Mouse (Mus musculus): Measurements from ENCODE around the gene Ttyh1.
A peak's percentile ranks its signal among the peaks of the same experiment; 100 is the strongest.
"Not testable (repeated sequence)": the region's sequence is repeated elsewhere in the genome, so short reads cannot be mapped to it uniquely, and the experiment has no call there.

The Ttyh1 gene

GRCm38 (mm10) chr7:4143506-4143905 lies 24.3 kb downstream of the Ttyh1 start:
- DNase-seq (ENCODE audit: low read depth, low spot score): no peak

- DNase-seq (ENCODE audit: low read depth, low spot score): no peak
These were observed 24.8 kb downstream of the Ttyh1 start for GRCm38 (mm10) chr7:4144046-4144445.

- no peak for DNase-seq (ENCODE audit: low read depth, low spot score)
These were observed 25.8 kb downstream of the Ttyh1 start for GRCm38 (mm10) chr7:4144766-4145551.

- peak; percentile 29 for DNase-seq (ENCODE audit: low read depth, low spot score)
These were observed 26.5 kb downstream of the Ttyh1 start for GRCm38 (mm10) chr7:4145552-4146190.

GRCm38 (mm10) chr7:4146241-4147180 lies 27.3 kb downstream of the Ttyh1 start:
- DNase-seq (ENCODE audit: low read depth, low spot score): no peak

- no peak for DNase-seq (ENCODE audit: low read depth, low spot score)
These were observed 28.2 kb downstream of the Ttyh1 start for GRCm38 (mm10) chr7:4147371-4147770.

GRCm38 (mm10) chr7:4147836-4148235 lies 28.6 kb downstream of the Ttyh1 start:
- DNase-seq (ENCODE audit: low read depth, low spot score): no peak

- no peak for DNase-seq (ENCODE audit: low read depth, low spot score)
These were observed 29.4 kb downstream of the Ttyh1 start for GRCm38 (mm10) chr7:4148341-4149208.

- peak; percentile 57 for DNase-seq (ENCODE audit: low read depth, low spot score)
These were observed 30.2 kb downstream of the Ttyh1 start for GRCm38 (mm10) chr7:4149209-4150054.

GRCm38 (mm10) chr7:4150059-4150541 lies 30.9 kb downstream of the Ttyh1 start, which contains the start of gene Leng9:
TSS of gene Leng9 (minus strand) at chr7:4150374.
- DNase-seq (ENCODE audit: low read depth, low spot score): no peak

GRCm38 (mm10) chr7:4150811-4151221 lies 31.6 kb downstream of the Ttyh1 start:
- DNase-seq (ENCODE audit: low read depth, low spot score): no peak

GRCm38 (mm10) chr7:4151241-4151640 lies 32.0 kb downstream of the Ttyh1 start:
- no peak for DNase-seq (ENCODE audit: low read depth, low spot score)

- no peak for DNase-seq (ENCODE audit: low read depth, low spot score)
These were observed 35.1 kb downstream of the Ttyh1 start for GRCm38 (mm10) chr7:4154356-4154755.

GRCm38 (mm10) chr7:4154976-4155375 lies 35.8 kb downstream of the Ttyh1 start:
- no peak for DNase-seq (ENCODE audit: low read depth, low spot score)

- DNase-seq (ENCODE audit: low read depth, low spot score): not testable (repeated sequence)
These were observed 42.4 kb downstream of the Ttyh1 start for GRCm38 (mm10) chr7:4161596-4161995.

- DNase-seq (ENCODE audit: low read depth, low spot score): no peak
These were observed 44.4 kb downstream of the Ttyh1 start for GRCm38 (mm10) chr7:4163571-4164072.

- DNase-seq (ENCODE audit: low read depth, low spot score): no peak
These were observed 45.1 kb downstream of the Ttyh1 start, which contains the start of gene Cdc42ep5 for GRCm38 (mm10) chr7:4164090-4164910. TSS of gene Cdc42ep5 (minus strand) at chr7:4164860.

- no peak for DNase-seq (ENCODE audit: low read depth, low spot score)
These were observed 46.1 kb downstream of the Ttyh1 start for GRCm38 (mm10) chr7:4165286-4165685.

GRCm38 (mm10) chr7:4167098-4167497 lies 47.9 kb downstream of the Ttyh1 start:
- DNase-seq (ENCODE audit: low read depth, low spot score): no peak

Data from c-Kit-negative CD71-positive TER-119-positive erythroid progenitor cells, embryonic 14.5 days (primary cell).